Mouse (Mus musculus) erythroid progenitor cell, adult 5-6 weeks (primary cell): Measurements from ENCODE around the gene Hipk3. TPM values are rescaled to one million over a fixed set of nuclear protein-coding genes. Genes with fewer than 3 reads are reported as not detected.

Source experiments
- ATAC-seq: replicated peaks from 2 replicates; pipeline ENCODE4 v1.8.0; 2016; ENCODE audit warnings: moderate number of reproducible peaks, mild to moderate bottlenecking, moderate TSS enrichment, inconsistent platforms; ENCODE audit not compliant: poor library complexity, low FRiP score, severe bottlenecking
- total RNA-seq, 2 experiments: library from RNA; stranded (forward) in 1 of 2; stranded (reverse) in 1 of 2; fragments of 150-400 nt in 1 of 2; fragments of 186-747, 209-891 nt in 1 of 2; gene quantifications; 2 replicates each; pipeline versions ENCODE4 v1.2.3 to v1.2.4; 2015 to 2017; ENCODE audit warnings: low replicate concordance in 2 of 2

Hipk3 gene
- total RNA-seq, 2 experiments from 2014 or later: 13.8 to 18.0 TPM

DNA sequence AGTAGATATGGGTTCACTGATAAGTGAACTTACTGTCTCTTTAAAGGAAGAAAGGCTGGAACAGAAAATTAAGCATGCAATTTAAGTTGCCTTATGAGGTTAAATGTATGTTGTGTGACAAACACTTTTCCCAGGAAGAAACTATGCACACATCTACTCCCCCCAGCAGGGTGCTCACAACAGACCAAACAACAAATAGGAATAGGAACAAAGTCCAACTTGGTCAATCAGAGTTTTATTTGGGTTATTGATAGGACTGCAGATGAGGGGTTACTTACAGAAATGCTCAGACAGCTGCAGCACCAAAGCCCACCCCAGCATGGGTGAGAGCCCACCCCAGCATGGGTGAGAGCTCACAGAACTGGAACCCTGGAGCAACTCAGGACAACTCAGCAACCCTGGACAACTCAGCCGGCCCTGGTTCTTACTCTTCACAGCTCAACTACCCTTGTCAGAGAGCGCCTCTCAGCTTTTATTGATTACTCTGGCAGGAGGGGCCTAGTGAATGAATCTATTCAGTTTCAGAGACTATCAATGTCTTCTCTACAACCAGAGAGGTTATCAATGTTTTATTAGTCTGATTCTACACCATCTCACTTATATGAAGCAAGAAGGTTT is 16.7 kb downstream of the Hipk3 start:
- ATAC-seq: no peak

DNA sequence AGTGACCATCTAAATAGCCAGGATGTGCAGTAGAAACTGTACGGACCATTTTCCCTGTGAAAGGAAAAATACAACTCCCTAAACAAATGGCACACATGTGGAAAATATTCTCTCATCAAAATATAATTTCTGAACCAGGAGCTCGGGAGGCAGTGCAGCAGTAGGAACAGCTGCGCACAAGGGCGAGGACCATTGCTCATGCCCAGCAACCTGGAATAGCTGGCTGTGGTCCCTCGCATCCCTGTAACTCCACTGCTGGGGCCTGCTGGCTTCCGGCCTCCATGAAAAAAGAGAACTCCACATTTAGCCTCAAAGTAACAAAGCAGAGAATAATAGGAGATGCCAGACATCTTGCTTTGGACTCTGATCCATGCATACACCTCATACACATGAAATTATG is 22.2 kb downstream of the Hipk3 start:
- no peak for ATAC-seq

DNA sequence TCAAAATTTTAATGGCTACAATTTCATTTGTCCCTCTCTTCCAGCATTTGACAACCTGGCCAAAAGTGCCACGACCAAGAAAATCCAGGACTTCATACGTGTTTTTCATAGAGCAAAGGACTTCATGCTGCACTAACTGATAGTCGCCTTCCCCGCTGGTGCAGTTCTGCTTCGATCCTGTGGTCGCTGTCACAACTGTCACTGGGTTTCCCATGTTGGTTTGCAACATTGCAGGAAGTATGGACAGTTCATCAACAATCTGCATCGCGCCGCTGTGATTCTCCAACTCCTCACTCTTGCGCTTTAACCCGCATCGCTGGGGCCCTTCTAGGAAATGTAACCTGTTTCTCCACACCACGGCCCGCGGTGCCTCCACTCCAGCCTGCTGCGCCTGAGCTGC is 23.1 kb downstream of the Hipk3 start:
- no peak for ATAC-seq

DNA sequence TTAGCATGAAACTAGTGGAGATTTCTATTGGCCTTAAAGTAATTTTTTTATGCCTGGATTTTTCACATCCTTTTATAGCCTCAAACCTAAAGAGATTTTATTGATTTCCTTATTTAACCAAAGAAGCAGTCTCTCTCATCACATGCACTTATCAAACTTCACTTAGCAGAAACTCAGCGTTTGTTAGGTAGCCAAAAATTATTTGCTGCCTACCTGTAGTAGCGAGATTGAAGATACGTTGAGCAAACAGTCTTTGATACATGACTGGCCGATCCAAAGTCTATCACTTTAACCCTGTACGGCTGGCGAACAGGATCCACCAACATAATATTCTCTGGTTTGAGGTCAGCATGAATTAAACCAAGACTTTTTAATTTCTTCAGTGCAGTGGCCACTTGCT is 23.7 kb downstream of the Hipk3 start:
- ATAC-seq: no peak

DNA sequence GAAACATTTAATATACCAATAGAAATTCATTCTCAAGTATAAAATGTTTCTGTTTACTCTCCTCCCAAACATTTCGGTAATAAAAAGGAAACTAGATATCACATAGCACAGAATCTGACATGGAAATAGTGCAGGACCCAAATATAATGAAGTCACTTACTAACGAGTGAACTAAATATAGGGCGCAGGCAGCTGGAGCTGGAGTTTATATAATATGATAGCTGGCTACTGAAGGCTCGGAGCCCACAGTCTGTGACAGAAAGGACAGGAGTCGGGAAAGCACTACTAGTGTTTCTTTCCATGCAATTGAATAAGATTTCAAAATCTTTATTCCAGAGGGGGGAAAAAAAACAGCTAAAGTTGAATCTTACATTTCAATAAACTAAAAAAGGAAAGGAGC is 25.8 kb downstream of the Hipk3 start:
- no peak for ATAC-seq

DNA sequence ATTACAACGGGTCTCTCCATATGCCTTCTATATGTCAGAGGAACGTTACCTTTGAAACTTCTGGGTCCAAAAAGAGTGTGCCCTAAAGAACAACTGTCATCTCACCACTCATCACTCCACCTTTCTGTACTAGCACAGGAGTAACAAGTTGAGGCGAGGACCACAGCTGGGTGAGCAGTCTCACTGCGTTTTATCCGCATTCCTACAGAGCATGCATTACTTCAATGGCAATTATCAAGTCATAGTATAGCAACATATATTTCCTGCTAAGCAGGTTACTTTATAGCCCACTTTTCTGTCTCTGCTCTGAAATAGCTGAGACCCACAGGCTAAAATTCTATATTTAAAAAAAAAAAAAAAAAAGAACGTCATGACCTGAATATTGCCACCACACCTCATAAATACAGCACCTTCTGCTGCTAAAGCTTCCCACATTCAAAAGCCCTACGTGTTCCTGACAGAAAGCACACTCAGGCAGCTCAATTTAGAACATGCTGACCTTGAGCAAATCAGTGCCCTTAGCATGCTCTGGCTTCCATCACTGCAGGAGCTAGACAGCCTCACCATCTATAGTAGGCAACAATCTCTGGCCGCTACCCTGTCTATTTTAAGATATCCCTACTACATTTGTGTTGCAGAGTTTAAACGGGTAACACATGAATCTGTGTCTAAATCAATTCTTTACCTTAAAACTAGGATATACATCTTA is 27.2 kb downstream of the Hipk3 start:
- ATAC-seq: no peak

DNA sequence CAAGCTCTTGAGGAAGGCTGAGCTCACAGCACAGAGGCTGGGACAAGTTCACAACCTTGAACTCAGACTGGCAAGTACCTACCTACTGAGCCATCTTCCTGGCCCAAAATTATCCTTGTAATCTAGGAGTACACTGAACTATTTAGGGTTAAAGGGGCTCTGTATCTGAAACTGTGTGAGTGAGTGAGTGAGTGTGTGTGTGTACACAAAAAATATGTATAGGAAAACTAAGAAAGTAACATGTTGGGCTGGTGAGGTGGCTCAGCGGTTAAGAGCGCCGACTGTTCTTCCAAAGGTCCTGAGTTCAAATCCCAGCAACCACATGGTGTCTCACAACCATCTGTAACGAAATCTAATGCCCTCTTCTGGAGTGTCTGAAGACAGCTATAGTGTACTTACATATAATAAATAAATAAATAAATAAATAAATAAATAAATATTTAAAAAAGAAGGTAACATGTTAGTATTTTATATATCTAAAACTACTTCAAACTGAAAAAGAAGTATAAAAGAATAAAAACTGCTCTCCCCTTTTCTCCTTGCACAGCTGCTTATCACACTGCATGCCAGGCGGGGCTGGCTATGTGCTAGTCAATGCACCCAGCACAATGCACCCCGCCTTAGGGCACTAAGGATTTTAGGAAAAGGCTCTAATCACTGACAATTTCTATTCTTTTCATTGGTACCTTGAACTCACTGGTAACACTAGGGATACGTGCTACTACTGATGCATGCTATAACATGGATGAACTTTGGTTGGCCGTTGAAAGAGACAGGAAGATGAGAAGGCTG is 28.4 kb downstream of the Hipk3 start:
- ATAC-seq: no peak

DNA sequence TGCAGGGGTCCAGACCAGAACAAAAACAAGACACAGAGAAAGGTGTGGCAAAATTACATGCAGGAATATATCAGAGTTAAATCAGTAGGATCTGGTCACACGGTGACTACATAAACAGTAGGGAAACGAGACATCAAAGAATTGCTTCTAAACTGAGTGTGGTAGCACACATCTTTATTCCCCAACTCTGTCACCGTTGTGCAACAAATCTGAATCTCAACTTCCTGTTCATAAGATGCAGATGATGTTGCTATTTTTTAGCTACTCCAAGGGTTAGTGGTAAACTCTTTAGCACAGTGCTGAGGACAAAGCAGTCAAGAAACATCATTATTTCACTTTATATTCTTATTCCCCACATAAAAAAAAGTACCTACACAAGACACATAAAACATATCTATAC is 34.2 kb downstream of the Hipk3 start:
- no peak for ATAC-seq

DNA sequence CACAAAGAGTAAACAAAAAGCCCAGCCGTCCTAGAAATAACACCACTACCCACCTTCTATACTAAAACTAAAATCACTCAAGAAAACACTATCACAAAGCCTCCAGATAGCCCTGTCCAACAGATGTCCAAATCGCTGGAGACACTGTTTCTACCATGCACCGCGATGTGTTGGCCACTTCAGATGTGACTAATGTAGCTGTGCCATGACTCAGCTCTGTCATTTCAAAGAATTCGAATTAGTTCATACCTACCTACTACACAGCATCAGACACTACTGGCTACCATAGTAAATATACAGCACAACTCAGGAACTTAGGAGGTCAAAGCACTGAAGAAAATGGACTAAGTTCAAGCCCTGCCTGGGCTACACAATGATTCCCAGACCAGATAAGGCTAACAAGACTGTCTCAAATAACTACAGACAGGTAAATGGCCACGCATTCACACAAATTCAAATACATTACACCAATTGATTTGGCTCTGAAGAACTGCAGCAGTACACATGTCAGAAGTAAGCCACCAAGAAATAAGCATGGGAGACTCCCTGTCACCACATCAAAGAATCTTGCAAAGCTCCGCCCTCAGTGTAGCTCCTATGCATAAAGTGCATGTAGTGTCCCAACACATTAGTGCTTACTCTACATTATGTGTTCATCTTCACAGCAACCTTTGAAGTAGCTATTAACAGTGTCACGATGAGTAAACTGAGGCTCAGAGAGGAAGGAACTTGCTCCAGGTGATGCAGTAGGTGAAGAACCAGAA is 35.5 kb downstream of the Hipk3 start:
- ATAC-seq: no peak

DNA sequence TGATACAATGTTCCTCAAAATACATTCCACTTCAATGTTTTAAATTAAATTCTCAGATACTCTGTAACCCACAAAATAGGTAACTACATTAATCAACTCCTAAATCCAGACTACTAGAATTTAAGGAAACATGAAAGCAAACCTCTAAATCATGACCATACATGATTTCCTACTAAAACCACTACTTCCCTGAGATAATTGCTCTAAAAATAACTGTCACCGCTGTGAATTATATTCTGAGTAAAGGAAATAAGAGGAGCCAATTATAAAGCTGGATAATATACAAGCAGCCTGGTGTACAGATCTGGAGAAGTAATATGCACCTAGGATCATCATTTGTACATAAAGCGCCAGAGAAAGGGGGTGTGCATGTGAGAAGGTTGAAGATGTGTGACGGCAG is 37.1 kb downstream of the Hipk3 start:
- no peak for ATAC-seq

DNA sequence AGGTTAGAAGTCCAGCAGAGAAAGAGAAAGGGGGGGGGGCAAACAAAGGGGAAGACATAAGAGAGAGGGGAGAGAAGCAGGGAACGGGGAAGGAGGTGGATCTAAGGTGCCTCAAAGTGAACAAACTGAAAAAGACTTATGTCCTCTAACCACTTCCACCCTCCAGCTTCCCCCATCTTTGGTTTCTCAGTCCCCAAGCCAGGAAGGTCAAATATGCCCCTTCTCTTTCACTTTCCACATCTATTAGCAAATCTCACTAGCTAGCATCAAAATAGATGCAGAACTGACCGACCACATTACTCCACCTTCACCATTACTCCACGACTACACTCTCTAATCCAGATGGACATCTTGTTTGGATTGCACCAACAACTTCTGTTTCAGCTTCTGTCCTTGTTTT is 43.6 kb downstream of the Hipk3 start:
- no peak for ATAC-seq

DNA sequence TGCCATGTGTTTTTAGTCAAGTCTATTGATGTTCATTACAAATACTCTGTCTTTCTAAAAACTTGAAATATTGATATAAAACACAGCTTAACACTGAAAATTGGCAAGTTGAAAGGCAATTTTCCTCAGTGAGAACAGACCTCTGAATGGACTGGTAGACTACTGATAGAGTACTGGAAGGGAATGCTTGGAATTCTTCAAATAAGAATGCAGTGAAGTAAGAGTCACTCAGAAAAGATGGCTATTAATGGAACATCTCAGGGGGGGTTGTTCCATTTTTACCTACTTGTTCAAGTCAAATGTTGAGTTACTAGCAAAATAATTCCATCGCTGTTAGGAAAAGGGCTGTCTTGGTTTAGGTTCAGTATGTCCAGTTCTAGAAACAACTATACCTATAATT is 45.1 kb downstream of the Hipk3 start:
- no peak for ATAC-seq

DNA sequence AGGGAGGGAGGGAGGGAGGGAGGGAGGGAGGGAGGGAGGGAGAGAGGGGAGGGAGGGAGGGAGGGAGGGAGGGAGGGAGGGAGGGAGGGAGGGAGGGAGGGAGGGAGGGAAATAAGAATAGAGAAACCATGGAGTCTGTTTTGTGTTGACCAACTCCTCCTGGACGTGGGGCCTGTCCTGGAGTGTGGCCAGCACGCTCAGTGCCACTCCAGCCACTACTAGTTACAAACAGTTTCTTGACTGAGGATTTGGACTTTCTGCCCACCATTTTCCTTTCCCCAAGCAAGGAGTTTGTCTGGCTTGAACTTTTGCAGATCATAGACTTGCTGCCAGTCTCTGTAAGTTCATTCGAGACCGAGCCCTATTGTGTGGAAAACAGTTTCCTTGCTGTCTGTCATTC is 46.0 kb downstream of the Hipk3 start:
- no peak for ATAC-seq

DNA sequence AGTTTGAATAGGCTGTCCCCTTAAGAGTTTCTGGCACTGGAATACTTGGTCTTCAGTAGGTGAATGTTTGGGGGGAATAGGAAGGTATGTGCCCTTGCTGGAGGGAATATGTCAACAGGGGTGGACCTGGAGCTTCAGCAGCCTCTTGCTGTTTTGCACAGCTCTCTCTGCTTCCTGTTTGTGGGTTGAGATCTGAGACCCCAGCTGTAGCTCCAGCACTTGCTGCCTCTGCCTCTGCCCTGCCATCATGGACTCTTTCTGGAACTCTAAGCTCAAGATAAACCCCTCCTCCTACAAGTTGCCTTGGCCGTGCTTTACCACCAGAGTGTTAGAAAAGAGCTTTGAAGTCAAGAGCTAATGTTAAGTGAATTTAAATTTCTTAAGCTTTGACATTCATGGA is 48.2 kb downstream of the Hipk3 start:
- no peak for ATAC-seq

DNA sequence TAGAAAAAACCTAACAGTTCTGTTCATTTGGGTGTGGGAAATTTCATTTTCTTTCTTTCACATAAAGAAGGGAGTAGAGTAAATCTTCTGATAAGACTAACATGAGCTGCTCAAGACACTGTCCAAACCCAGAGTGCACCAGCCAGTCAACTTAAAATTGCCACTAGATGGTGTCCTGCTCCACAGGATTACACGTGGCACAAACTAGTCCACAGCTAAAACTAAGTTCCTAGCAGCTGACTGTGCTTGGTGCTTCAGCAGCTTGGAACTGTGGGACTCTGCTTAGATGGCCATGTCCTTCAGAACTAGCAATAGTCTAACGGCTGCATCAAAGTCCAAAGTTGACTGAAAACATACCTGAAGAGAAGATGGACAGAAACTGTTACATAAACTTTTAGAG is 49.5 kb downstream of the Hipk3 start:
- ATAC-seq: no peak

DNA sequence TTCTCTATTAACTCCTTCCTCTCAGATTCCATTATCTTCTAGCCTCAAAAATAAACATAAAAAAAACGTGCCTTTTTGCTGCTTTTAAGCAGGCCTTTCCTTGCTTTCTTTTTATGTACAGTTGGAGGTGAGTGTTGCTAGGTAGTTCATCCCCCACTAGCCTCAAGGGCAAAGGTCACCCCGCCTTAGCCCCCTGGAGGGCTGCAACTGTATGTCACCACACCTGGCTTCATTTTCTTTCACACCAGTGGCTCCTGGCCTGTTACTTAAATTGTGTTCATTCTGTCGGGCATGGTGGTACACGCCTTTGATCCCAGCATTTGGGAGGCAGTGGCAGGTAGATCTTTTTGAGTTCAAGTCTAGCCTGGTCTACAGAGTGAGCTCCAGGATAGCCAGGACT is 51.9 kb downstream of the Hipk3 start:
- no peak for ATAC-seq

DNA sequence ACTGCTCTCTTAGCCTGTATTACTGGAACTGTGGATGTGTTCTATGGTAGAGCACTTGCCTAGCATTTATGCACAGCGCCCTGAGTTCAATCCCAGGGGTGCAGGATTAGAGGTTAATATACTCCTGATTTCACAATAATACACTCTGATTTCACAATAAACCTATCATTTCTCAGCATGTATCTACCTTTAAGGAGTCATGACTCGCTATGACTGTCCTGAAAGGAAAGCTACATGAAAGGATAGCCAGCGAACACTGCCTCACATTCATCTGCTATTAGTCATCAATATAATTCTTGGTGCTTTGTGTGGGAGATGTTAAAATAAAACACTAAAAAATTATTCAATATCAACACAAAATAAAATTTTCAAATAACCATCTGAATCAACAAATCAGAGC is 58.0 kb downstream of the Hipk3 start:
- no peak for ATAC-seq

DNA sequence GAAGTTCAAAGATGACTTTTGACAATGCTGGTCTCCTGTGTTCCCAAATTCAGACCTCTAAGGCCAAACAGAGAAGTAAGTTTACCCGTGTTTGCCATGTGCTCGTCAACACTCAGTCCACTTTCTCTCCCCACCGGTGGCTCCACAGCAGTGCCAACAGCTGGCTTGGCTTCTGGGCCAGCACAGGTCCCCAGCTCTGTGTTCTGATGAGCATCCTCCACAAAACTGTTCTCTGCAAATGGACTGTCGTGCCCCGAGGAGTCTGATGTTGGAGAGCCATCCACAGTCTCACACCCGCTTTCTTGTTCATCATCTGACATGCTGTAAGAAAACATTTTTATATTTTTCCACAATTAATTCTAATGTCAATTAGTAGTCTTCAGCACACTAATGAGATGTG is 63.2 kb downstream of the Hipk3 start:
- no peak for ATAC-seq

DNA sequence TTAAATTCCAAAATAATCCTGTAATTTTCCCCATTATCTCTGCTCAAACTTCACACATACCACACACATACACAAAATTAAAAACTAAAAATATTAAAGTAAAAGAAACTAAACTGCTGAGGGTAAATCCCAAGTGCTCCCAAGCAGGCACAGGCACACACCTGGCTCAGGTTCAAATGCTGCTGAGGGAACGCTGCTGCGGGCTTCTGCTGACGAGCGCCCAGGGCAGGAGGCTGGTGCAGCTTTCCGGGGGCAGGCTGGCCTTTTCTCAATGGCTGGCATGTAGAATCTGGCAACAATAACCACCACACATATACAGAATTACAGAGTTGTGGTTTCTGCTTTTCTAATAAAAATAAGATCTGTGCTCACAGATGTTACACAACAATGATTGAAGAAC is 63.7 kb downstream of the Hipk3 start:
- ATAC-seq: no peak

DNA sequence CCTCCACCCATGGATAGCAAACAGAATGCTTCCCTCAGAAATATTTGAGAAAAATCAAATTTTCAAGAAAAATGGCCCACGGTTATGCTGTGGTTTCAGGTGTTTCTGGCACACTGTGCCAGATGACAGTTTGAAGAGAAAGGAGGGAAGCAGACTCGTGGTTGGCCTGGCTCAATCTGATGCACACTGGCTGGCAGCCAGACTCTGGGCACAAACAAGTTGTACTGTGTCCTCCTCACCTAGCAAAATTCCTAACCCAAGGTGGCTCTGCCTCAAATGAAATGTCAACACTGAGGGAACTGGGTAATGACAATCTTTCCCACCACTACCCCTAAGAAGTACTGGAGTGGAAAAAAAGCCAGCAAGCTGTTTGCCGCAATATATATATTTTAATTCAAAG is 68.1 kb downstream of the Hipk3 start:
- no peak for ATAC-seq

DNA sequence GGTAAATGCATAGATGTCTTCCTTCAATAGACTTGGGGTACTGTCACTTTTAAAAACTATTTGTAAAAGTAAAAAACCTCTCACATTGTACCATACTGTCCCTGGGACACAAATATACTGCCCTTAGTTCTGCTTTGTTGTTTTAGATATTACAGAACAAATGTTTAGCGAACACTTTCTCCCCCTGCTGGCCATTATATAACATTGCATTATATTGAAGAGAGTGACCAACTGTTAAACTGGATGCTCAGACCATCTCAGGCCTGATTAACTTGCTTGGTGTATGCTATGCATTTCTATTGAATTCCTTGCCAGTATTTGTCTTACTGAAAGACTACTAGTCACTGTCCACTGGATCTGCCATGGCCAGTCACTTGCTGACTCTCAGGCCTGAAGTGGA is 72.0 kb downstream of the Hipk3 start:
- no peak for ATAC-seq
